29 mouse cellular contexts compared by ENCODE assay signal in the genomic region with DNA sequence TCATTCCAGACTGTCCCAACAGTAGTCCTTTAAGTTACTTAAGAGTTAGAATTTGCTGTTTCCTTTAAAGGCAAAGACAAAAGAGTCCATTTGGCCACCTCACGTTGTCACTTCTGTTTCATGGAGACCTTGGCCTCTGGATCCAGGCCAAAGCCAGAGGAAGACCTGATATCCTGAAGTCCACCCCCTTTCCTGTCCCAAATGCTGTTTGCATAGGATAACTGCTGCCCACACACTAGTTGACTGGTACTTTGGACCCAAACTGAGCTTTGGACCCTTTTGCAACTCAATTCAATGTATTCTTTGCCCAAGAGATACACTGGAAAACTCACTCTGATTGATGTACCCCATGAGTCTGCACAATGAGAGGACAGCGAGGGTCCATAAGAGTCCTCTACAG. TPM values are rescaled to one million over a fixed set of nuclear protein-coding genes. Genes with fewer than 3 reads are reported as not detected.
A peak's percentile ranks its signal among the peaks of the same experiment; 100 is the strongest.
DNase-seq lines count a peak whose midpoint lies in the region; ATAC-seq and TF ChIP-seq lines count a peak whose summit lies in the region.
"Had no signal": no experiment of that assay in that cellular context is flagged by ENCODE, and none has a peak within 500 bp of the region (broad histone marks: within the 10 kb centered on the region; RNA-seq: fewer than 3 reads in every experiment).

No protein-coding gene starts in this region.

- H3K4me2 ChIP-seq in heart, embryonic 16.5 days (ENCODE audit: low read depth, low read length) = no peak overlapping the region
- H3K4me2 ChIP-seq in intestine, embryonic 15.5 days (replicated peaks) = no peak overlapping the region
- peak overlapping the region; percentile 33 for H3K4me2 ChIP-seq in liver, embryonic 15.5 days
- H3K4me2 ChIP-seq: embryonic facial prominence, embryonic 12.5 days; heart, embryonic 12.5 days; hindbrain, embryonic 12.5 days; limb, embryonic 15.5 days; midbrain, embryonic 11.5 days; neural tube, embryonic 12.5 days had no signal

- H3K4me1 ChIP-seq in heart, embryonic 16.5 days (ENCODE audit: control insufficient read depth, insufficient read depth, low read length) = 0 out of 2 replicates have a peak, but pooled peaks cover under 1% of the 10 kb centered on the region
- peaks cover 14% of the 10 kb centered on the region for H3K4me1 ChIP-seq in heart, embryonic 10.5 days
- peaks cover 4% of the 10 kb centered on the region; the same call in 1 of the 2 replicates for H3K4me1 ChIP-seq in intestine, embryonic 15.5 days (replicated peaks)
- peaks cover 49% of the 10 kb centered on the region for H3K4me1 ChIP-seq in liver, adult 2 months (ENCODE audit: control insufficient read depth, insufficient read depth, low read length)
- H3K4me1 ChIP-seq in liver, embryonic 15.5 days (replicated peaks) = peaks cover 38% of the 10 kb centered on the region
- no peaks in the 10 kb centered on the region for H3K4me1 ChIP-seq in thymus, adult 2 months (replicated peaks; ENCODE audit: control insufficient read depth, insufficient read depth, low read length)
- no peaks in the 10 kb centered on the region for H3K4me1 ChIP-seq in embryonic facial prominence, embryonic 10.5 days
- H3K4me1 ChIP-seq: embryonic facial prominence, embryonic 12.5 days; limb, embryonic 15.5 days; neural tube, embryonic 12.5 days had no signal

- WGBS in heart, embryonic 16.5 days = 68% methylated on average over 2 of the region's 2 CpGs
- WGBS in heart, embryonic 10.5 days = 77% methylated on average over 2 of the region's 2 CpGs
- WGBS in intestine, embryonic 15.5 days = 77% methylated on average over 2 of the region's 2 CpGs
- 18% methylated on average over 2 of the region's 2 CpGs for WGBS in liver, adult 2 months
- 52% methylated on average over 2 of the region's 2 CpGs for WGBS in liver, embryonic 15.5 days (ENCODE audit: insufficient replicate concordance)
- WGBS in thymus, adult 2 months = 93% methylated on average over 2 of the region's 2 CpGs
- WGBS in embryonic facial prominence, embryonic 10.5 days = 88% methylated on average over 2 of the region's 2 CpGs

- 0 out of 2 replicates have a peak overlapping the region, but pooled peaks have one; percentile 2 for H3K27ac ChIP-seq in heart, embryonic 16.5 days (ENCODE audit: low read length)
- H3K27ac ChIP-seq in heart, embryonic 10.5 days = no peak overlapping the region
- H3K27ac ChIP-seq in intestine, embryonic 15.5 days = no peak overlapping the region
- H3K27ac ChIP-seq in liver, adult 2 months (replicated peaks; ENCODE audit: insufficient read depth, low read depth, low read length) = peak overlapping the region; percentile 96
- H3K27ac ChIP-seq in liver, embryonic 15.5 days (replicated peaks) = peak overlapping the region; percentile 66
- H3K27ac ChIP-seq in thymus, adult 2 months (ENCODE audit: control insufficient read depth, insufficient read depth, low read length) = no peak overlapping the region
- H3K27ac ChIP-seq in embryonic facial prominence, embryonic 10.5 days (replicated peaks) = no peak overlapping the region
- H3K27ac ChIP-seq: embryonic facial prominence, embryonic 12.5 days; hindbrain, embryonic 12.5 days; kidney, postnatal 0 days; limb, embryonic 10.5 days; limb, embryonic 15.5 days; neural tube, embryonic 12.5 days had no signal

- ATAC-seq in heart, embryonic 16.5 days (replicated peaks; ENCODE audit: extremely low read depth, insufficient read depth, low FRiP score) = no peak
- peak; percentile 65 for ATAC-seq in intestine, embryonic 15.5 days
- peak; percentile 73 for ATAC-seq in liver, embryonic 15.5 days (ENCODE audit: insufficient read depth)
- ATAC-seq: forebrain, embryonic 14.5 days; midbrain, embryonic 16.5 days had no signal

- no peak overlapping the region for H3K9ac ChIP-seq in heart, embryonic 16.5 days (ENCODE audit: low read length)
- H3K9ac ChIP-seq in intestine, embryonic 15.5 days = no peak overlapping the region
- peak overlapping the region; percentile 62 for H3K9ac ChIP-seq in liver, adult 2 months (ENCODE audit: low read depth, low read length)
- no peak overlapping the region for H3K9ac ChIP-seq in liver, embryonic 15.5 days
- H3K9ac ChIP-seq: embryonic facial prominence, embryonic 12.5 days; heart, embryonic 12.5 days; hindbrain, embryonic 12.5 days; limb, embryonic 15.5 days; neural tube, embryonic 12.5 days had no signal

- H3K27me3 ChIP-seq in heart, embryonic 16.5 days (ENCODE audit: control insufficient read depth, insufficient read depth, low read length) = no peaks in the 10 kb centered on the region
- H3K27me3 ChIP-seq in heart, embryonic 10.5 days (ENCODE audit: insufficient read depth, poor library complexity, severe bottlenecking) = no peaks in the 10 kb centered on the region
- H3K27me3 ChIP-seq in intestine, embryonic 15.5 days (replicated peaks) = no peaks in the 10 kb centered on the region
- no peaks in the 10 kb centered on the region for H3K27me3 ChIP-seq in liver, adult 2 months (ENCODE audit: control insufficient read depth, insufficient read depth, low read length)
- no peaks in the 10 kb centered on the region for H3K27me3 ChIP-seq in liver, embryonic 15.5 days
- H3K27me3 ChIP-seq in thymus, adult 2 months (ENCODE audit: control insufficient read depth, insufficient read depth, low read length) = no peaks in the 10 kb centered on the region
- H3K27me3 ChIP-seq in embryonic facial prominence, embryonic 10.5 days (replicated peaks; ENCODE audit: low read depth, poor library complexity, severe bottlenecking) = no peaks in the 10 kb centered on the region
- H3K27me3 ChIP-seq: embryonic facial prominence, embryonic 12.5 days; heart, embryonic 12.5 days; hindbrain, embryonic 12.5 days; limb, embryonic 15.5 days; neural tube, embryonic 12.5 days had no signal

- DNase-seq in heart, embryonic 10.5 days (ENCODE audit: low spot score) = no peak
- peak; percentile 100 for DNase-seq in liver, adult 2 months (ENCODE audit: extremely low read depth, low read depth, low spot score)
- no peak for DNase-seq in thymus, adult 2 months
- DNase-seq in embryonic facial prominence, embryonic 10.5 days (ENCODE audit: low spot score) = no peak
- no peak for DNase-seq in thymus, adult 18-20 months
- DNase-seq: adrenal gland, adult 8-10 months; cerebellum, adult 8-10 months; cerebellum, postnatal 25 days; gastrocnemius, postnatal 25 days; heart, postnatal 36 days; kidney, adult 2 months; layer of hippocampus, adult 9-11 months; lung, postnatal 36 days; right cerebral cortex, postnatal 14 days had no signal

- TF ChIP-seq POLR2A in liver, adult 2 months (IDR thresholded peaks at IDR 0.05; ENCODE audit: extremely low read depth, insufficient read depth, low read length) = no peak
- no peak for TF ChIP-seq POLR2A in thymus, adult 2 months (IDR thresholded peaks at IDR 0.05; ENCODE audit: control insufficient read depth, extremely low read depth, insufficient read depth, low read length, poor library complexity)

- peaks cover 25% of the 10 kb centered on the region for H3K79me2 ChIP-seq in liver, adult 2 months (ENCODE audit: control insufficient read depth, insufficient read depth, low read length)

- H3K9me3 ChIP-seq in heart, embryonic 16.5 days (replicated peaks; ENCODE audit: control insufficient read depth, low read length) = no peaks in the 10 kb centered on the region
- H3K9me3 ChIP-seq in heart, embryonic 10.5 days = no peaks in the 10 kb centered on the region
- no peaks in the 10 kb centered on the region for H3K9me3 ChIP-seq in intestine, embryonic 15.5 days
- no peaks in the 10 kb centered on the region for H3K9me3 ChIP-seq in liver, embryonic 15.5 days (replicated peaks)
- no peaks in the 10 kb centered on the region for H3K9me3 ChIP-seq in embryonic facial prominence, embryonic 10.5 days
- H3K9me3 ChIP-seq: embryonic facial prominence, embryonic 12.5 days; G1E; heart, embryonic 12.5 days; hindbrain, embryonic 12.5 days; limb, embryonic 10.5 days; limb, embryonic 15.5 days; neural tube, embryonic 12.5 days had no signal

- TF ChIP-seq CTCF in liver, adult 2 months (IDR thresholded peaks at IDR 0.05; ENCODE audit: low read depth, low read length) = no peak
- no peak for TF ChIP-seq CTCF in thymus, adult 2 months (IDR thresholded peaks at IDR 0.05; ENCODE audit: borderline replicate concordance, control insufficient read depth, extremely low read depth, insufficient read depth, low read length, poor library complexity)

- no peaks in the 10 kb centered on the region for H3K36me3 ChIP-seq in heart, embryonic 16.5 days (ENCODE audit: control insufficient read depth, insufficient read depth)
- no peaks in the 10 kb centered on the region for H3K36me3 ChIP-seq in heart, embryonic 10.5 days
- no peaks in the 10 kb centered on the region for H3K36me3 ChIP-seq in intestine, embryonic 15.5 days
- H3K36me3 ChIP-seq in liver, adult 2 months (ENCODE audit: control insufficient read depth, insufficient read depth, low read length) = peaks cover 17% of the 10 kb centered on the region
- no peaks in the 10 kb centered on the region for H3K36me3 ChIP-seq in liver, embryonic 15.5 days (replicated peaks)
- no peaks in the 10 kb centered on the region for H3K36me3 ChIP-seq in thymus, adult 2 months (ENCODE audit: control insufficient read depth, insufficient read depth, low read length)
- H3K36me3 ChIP-seq in embryonic facial prominence, embryonic 10.5 days (replicated peaks) = no peaks in the 10 kb centered on the region
- H3K36me3 ChIP-seq: embryonic facial prominence, embryonic 12.5 days; heart, embryonic 12.5 days; hindbrain, embryonic 12.5 days; limb, embryonic 10.5 days; neural tube, embryonic 12.5 days had no signal

- no peak overlapping the region for H3K4me3 ChIP-seq in heart, embryonic 16.5 days (ENCODE audit: low read length)
- H3K4me3 ChIP-seq in heart, embryonic 10.5 days = no peak overlapping the region
- no peak overlapping the region for H3K4me3 ChIP-seq in intestine, embryonic 15.5 days (replicated peaks)
- H3K4me3 ChIP-seq in liver, adult 2 months (ENCODE audit: insufficient read depth, low read depth, low read length) = peak overlapping the region; percentile 29; the same call in 1 of the 2 replicates
- no peak overlapping the region for H3K4me3 ChIP-seq in liver, embryonic 15.5 days (replicated peaks)
- H3K4me3 ChIP-seq in thymus, adult 2 months (ENCODE audit: control insufficient read depth, insufficient read depth, low read length) = no peak overlapping the region
- no peak overlapping the region for H3K4me3 ChIP-seq in embryonic facial prominence, embryonic 10.5 days
- H3K4me3 ChIP-seq: embryonic facial prominence, embryonic 12.5 days; heart, embryonic 12.5 days; hindbrain, embryonic 12.5 days; limb, embryonic 10.5 days; limb, embryonic 15.5 days; myocyte; neural tube, embryonic 12.5 days had no signal

RNA-seq across cellular contexts. Expression of gene Abca1, which starts 20.2 kb away (rescaled TPM):
- polyA plus RNA-seq in heart, embryonic 16.5 days (2015; fragmentation: Nextera tagmentation; extraction: Ambion mirVana) = 4.1 and 4.5 TPM in 2 replicates
- 1.6 and 4.2 TPM in 2 replicates for polyA plus RNA-seq in heart, embryonic 10.5 days (2016; fragmentation: Nextera tagmentation; extraction: Ambion mirVana)
- 3.3 and 3.4 TPM in 2 replicates for polyA plus RNA-seq in intestine, embryonic 15.5 days (2015; fragmentation: Nextera tagmentation; extraction: Ambion mirVana)
- total RNA-seq in liver, adult 2 months (2014; rRNA removed) = 65.4 and 89.1 TPM in 2 replicates
- 17.1 and 21.0 TPM in 2 replicates for polyA plus RNA-seq in liver, adult 2 months (2012; rRNA removed)
- polyA plus RNA-seq in liver, embryonic 15.5 days (2015; fragmentation: Nextera tagmentation; extraction: Ambion mirVana) = 11.5 and 14.8 TPM in 2 replicates
- 13.8 and 15.4 TPM in 2 replicates for polyA plus RNA-seq in thymus, adult 2 months (2012; rRNA removed)
- 2.9 and 3.6 TPM in 2 replicates for polyA plus RNA-seq in embryonic facial prominence, embryonic 10.5 days (2016; fragmentation: Nextera tagmentation; extraction: Ambion mirVana)

Comparison
In these comparisons a context has a peak if more than half of its experiments do, and no peak if none do; other contexts are left out.
1. H3K27ac ChIP-seq: peak in heart, embryonic 16.5 days (single experiment), liver, adult 2 months (single experiment) and liver, embryonic 15.5 days (single experiment); none in heart, embryonic 10.5 days (single experiment), intestine, embryonic 15.5 days (single experiment), thymus, adult 2 months (single experiment) and embryonic facial prominence, embryonic 10.5 days (single experiment).